Mouse (Mus musculus) erythroblast, adult 5-6 weeks (primary cell): ENCODE results near the gene Tanc2. TPM values are rescaled to one million over a fixed set of nuclear protein-coding genes. Genes with fewer than 3 reads are reported as not detected.

Experiments
- ATAC-seq: replicated peaks from 2 replicates; pipeline ENCODE4 v1.8.0; 2016; ENCODE audit warnings: moderate number of reproducible peaks, mild to moderate bottlenecking, moderate TSS enrichment, inconsistent platforms; ENCODE audit not compliant: poor library complexity, low FRiP score, severe bottlenecking
- total RNA-seq, 2 experiments: library from RNA; stranded (forward) in 1 of 2; stranded (reverse) in 1 of 2; fragments of 150-400 nt in 1 of 2; fragments of 200-764, 138-1000 nt in 1 of 2; gene quantifications; 2 replicates each; pipeline versions ENCODE4 v1.2.3 to v1.2.4; 2015 to 2017; ENCODE audit warnings: low replicate concordance in 2 of 2

The Tanc2 gene
- total RNA-seq, 2 experiments from 2014 or later, result 0.26 to 0.58 TPM

DNA sequence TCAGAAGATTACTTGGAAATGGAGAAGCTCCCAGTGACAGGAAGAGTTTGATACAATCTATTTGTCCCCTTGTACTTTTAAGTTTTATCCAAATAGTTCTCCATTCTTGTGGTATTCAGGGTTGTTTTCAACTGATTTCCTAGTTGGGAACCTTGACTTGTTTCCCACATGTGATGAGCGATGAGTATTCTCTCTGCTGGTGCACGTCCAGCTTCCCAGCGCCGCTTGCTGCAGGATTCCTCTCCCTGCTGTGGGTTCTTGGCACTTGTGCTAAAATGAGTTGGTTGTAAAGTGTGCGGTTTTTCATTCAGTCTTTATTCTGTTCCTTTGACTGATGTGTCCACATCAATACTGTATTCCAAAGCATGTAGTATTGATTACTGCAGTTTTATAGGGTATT, 217.3 kb downstream of the Tanc2 start:
- ATAC-seq, result no peak

DNA sequence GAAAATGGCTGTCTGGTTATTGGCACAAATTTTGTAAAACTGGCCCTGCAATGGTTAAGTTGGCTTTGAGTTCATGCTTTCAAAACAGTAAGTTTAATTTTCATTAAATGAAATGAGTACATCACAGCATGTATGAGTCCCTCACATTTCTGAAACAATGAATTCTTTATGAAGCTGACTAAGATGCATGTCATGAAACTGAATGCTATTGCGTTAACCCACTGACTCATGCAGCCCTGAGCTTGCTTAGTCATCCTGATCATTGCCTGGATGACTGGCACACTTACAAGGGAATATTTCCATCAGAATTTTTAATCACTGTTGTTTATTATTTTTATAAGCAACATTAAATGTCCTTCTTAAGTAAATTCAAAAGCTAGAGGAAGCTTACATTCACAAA, 233.5 kb downstream of the Tanc2 start:
- ATAC-seq, result 0 out of 2 replicates have a peak, but pooled peaks have one; percentile 49

DNA sequence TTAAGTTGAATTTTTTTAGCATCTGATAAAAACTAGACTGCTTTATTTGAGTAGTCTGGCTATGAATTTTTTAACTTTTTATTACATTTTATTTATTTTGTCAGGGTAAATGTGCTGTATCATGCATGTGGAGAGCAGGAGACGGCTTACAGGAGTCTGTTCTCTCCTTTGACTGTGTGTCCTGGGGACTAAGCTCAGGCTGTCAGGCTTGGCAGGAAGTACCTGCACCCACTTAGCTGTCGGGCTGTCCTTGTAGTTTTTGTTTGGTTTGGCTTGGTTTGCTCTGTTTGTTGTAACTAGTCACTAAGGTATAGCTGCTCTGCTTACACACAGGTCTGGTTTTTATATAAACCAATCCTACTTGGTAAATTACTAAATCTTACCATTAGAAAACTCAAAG, 234.0 kb downstream of the Tanc2 start:
- no peak for ATAC-seq

DNA sequence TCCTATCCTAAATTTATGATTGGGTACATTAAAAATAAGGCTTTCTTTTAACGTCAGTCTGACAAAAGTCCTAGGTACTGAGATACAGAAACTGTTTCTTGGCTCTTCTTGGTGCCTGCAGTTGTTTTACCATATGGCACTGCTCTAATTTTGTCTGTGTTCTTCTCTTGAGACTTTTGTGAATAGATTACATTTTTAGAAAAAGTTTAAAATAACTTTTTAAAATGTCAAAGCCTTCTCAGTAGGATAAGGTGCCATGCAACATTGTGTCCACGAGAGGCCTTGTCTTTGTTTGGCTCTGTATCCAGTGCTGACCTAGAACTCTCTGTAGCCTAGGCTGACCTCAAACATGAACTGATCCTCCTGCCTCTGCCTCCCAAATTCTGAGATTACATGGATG, 238.4 kb downstream of the Tanc2 start:
- no peak for ATAC-seq

DNA sequence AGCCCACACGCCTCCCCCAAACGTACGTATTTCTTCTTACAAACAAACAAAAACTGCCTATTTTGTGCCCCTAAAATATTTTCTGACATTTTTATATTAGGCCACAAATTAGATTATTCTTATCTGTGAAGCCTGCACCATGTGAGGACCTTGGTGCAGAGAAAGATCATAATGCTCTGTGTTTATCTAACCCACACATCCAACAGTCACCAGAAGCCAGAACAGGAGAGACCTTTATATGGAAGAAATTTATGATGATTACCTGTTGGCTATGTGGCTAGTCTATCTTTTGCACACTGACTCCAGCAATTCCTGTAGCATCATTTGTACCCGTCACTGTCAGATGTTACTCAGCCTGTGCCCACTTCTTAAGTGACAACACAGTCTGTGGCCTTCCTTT, 245.4 kb downstream of the Tanc2 start:
- ATAC-seq, result peak; percentile 52

DNA sequence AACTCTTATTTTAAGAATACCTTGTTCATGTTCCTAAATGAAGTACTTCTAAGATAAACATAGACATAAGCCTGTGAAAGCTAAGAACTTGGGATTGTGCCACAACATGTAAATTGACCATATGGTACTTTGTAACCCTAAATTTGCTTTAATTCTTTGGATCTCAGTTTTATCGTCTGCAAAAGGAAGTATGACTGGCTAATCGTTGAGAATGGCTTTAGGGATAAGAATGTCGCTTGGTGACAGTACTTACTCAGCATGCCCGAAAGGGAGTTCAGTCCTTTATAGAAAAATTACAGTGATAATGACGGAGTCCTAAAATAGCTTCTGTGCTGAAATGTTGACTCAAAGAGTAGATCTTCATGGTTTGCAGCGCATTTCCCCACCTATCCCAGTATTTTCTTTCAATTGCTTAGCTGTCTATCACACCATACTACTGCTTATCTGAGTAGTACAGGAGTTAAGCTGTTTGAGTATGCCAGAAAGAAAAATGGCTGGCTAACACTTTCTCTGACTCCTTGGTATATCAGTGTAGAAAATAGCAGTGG, 246.6 kb downstream of the Tanc2 start:
- ATAC-seq, result peak; percentile 58; the same call in 1 of the 2 replicates

DNA sequence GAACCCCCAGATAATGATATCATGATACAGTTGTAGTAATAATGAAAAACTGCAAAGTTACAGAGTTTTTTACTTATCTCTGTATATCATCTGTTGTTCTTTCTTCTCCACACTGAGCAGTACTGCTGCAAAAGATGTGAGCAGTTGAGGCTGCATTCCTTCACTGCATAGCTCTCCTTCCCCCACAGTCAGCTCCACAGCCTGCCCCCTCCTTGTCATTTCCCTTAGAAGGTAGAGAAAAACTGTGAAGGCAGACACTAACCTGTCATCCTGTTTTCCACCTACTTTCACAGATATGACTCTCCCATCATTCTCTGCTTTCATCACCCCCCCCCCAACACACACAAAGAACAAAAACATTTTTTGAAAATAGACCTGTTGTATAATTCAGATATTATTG, 248.2 kb downstream of the Tanc2 start:
- ATAC-seq, result no peak

DNA sequence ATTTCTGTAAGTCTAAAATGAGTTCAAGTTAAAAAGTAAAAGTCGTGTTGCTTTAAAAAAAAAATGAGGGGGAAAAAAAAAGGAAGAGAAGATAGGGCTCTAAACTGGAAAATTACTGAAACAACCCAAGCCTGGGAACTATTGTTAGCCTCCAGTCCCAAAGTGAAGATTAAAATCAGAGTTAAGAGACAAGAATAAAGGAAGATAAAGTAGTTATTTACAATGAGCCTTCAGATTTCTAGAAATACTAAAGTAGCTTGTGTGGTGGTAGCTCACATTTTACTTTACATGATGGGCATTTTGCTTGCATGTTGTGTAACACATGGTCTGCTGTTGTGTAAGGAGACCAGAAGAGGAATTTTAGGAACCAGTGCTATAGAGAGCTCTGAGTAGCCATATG, 256.1 kb downstream of the Tanc2 start:
- ATAC-seq, result no peak

DNA sequence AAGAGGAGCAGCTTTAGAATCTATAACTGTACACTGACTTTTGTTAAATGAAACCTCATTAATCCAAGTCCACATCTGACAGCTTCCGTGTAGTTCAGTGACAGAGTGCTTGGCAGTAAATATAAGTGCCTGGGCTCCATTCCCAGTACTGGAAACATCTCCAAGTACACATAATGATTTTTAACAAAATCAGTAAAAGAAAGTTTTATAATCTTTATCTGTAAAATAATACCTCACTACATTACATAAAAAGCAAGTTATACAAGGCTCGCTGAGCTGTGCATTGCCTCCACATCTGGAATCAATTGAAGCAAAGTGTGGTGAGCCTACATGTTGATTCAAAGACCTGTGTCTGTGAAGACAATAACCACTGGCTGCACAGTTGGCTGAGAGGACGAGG, 265.7 kb downstream of the Tanc2 start:
- ATAC-seq, result no peak

DNA sequence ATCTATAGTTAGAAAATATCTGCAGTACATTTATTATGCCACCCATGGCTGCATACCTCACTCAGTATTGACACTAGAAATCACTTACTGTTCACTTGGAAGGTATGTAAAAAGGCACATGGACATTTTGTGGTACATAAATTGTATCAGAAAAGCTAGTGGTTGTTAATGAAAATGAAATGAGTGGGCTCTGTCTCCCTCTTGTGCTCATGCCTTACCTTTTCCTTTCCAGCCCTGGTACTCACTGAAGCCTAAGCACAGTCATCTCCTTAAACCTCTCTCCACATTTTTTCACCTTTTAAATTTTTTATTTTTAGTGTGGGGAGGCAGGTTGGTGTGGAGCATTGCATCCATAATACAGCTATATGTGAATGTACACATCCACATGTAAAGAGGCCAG, 268.3 kb downstream of the Tanc2 start:
- no peak for ATAC-seq

DNA sequence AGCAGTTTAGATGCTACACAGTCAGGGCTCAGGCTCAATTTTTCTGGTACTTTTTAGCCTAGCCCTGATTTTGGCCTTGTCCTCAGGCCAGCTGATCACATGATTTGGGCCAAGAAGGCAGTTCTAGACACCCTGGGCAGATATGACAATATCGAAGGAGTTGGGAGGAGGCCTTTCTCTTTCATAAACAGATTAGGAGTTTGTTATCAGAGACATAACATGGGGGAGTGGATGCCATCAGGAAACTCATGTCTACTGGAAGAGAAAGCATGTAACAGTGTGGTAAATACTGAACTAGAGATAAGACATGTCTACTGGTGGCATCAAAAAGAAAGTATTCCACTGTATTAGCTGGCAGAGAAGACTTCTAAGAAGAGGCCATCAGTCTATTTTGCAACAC, 295.8 kb downstream of the Tanc2 start:
- no peak for ATAC-seq

DNA sequence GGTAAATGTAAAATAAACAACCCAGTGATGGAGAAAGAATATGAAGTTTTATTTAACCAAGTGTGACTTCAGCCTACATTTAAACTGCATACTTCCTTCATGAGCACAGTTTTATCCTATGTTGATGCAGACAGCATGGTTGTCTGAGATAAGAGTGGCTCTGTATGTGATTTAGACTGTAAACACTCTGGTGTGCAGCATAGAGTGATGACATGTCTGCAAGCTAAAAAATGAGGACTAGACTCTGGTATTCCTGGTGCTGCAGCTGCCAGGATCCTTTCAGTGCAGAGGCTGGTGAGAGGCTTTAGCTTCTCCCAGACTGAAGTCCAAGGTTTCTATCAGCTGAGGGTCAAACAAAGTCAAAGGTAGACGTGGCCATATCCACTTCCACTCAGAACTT, 297.5 kb downstream of the Tanc2 start:
- no peak for ATAC-seq

DNA sequence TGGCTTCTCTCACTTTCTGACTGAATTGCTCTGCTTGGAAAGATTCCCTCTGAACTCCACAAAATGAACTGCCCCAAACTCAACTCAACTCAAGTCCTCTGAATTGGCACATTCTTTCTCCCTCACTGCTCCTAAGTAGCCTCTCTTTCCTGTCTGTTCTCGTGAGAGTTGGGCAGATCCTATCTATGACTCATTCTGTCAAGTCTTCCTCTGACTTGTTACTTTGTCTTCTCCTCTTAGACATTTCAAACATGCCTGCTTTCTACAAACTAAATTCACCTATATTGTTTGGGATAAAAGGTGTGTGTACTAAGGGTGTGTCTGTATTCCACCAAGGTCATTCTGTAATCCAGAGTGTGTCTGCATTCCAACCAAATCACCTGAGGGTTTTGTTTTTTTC, 309.4 kb downstream of the Tanc2 start:
- no peak for ATAC-seq

DNA sequence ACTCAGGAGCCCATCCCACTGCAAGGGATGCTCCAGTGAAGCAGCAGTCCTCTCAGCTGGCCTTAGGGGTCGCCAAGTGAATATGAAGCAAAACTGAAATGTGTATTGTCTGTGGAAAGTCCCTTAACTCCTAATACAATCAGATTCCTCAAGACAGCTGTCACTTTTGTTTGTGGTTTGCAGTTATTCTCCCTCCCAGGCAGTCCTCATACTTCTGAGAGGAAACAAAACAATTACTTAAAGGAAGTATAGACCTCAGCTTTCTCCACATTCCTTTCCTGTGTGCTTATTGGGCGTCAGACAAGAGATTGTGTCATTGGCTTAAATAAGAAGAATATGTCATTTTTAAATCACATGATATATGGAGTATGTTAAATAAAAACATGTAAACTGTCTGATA, 311.7 kb downstream of the Tanc2 start:
- no peak for ATAC-seq

DNA sequence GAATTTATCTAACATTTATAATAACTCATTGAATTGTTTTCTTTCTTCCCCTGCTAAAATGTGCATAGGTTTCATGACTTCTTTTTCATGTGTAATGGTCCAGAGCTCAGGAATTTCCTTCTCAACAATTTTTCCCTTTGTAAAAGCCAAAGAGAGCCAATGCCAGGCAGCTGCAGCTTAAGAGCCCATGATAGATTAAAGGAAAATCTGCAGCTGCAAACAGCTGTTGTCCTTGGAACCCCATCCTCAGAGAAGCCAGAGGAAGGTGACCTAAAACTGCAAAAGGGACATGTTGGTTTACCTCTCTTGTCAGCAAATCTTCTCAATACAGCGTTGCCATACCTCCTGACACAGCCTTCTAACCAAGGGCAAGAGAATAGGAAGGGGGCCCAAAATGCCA, 313.2 kb downstream of the Tanc2 start:
- no peak for ATAC-seq

DNA sequence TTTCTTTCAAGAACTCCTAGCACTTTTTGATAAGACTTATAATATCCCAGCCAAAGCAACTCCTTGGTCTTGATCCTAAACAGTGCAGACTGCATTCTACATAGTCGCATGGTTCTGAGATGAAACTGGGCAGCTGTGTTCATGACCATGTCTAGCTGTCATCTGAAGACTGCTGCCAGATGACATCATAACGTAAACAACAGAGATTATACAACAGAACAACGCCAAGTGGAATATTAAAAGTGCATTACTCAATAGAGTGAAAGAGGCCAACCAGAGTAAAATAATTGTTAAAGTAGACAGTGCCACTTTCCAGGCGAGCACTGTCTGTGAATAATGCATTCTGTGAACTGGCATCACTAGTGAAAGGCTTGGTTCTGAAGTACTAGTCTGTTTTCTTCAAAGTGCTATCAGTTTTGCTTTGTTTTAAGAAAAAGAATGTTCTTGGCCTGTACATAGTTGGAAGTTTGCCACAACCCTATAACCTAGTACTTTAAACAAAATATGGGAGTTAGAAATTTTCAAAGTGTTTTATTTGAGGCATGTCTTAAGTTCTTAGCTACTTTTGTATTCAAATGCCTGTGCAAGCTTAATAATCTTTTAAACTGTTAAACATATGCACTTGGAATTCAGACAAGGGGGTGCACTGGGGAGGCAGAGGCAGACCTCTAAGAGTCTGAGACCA, 315.9 kb downstream of the Tanc2 start:
- ATAC-seq, result no peak

DNA sequence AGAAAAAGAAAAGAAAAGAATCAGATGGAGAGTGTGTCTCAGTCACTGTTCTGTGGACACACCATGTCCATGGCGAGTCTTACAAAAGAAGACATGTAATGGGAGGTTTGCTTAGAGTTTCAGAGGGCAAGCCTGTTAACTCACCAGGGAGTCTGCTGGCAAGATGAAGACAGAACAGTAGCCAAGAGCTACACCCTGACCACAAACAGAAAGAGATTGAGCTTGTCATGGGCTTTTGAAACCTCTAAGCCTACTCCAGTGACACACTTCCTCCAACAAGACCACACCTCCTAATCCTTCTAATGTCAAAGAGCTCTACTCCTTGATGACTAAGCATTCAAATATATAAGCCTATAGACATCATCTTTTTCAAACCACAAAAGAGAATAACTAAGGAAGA, 317.6 kb downstream of the Tanc2 start:
- ATAC-seq, result no peak

DNA sequence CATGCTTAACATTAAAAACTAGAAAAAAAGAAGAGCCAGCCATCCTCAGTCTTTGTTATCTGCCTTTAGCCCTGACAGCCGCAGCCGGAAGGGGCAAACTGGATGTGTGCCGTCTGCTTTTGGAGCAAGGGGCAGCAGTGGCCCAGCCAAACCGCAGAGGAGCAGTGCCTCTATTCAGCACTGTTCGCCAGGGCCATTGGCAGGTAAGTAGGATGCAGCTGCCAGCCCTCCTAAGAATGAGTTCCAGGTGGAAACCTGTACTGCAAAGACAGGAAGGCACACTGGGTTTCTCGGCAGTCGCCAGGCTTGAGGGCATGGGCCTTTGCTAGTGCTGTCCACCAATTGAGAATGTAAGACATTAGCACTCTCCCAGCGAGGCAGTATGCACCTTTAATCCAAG, 319.1 kb downstream of the Tanc2 start:
- no peak for ATAC-seq

DNA sequence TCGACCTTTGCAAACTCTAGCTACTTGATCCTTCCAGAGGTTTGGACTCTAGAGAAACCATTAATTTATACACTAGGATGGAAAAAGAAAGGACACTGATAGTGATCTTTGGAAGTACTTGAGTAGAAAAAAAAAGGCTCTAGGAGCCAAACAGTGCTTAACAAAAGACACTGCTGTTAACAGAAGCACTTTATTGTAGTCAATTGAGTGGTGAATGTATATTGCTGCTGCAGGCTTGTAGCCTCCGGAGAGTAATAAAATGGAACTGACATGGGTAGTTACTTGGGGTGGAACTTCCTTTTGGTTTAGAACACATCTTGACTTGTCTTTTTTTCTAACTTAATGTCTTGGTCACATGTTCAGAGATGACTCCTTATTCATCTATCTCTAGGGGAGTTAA, 319.8 kb downstream of the Tanc2 start:
- ATAC-seq, result no peak

DNA sequence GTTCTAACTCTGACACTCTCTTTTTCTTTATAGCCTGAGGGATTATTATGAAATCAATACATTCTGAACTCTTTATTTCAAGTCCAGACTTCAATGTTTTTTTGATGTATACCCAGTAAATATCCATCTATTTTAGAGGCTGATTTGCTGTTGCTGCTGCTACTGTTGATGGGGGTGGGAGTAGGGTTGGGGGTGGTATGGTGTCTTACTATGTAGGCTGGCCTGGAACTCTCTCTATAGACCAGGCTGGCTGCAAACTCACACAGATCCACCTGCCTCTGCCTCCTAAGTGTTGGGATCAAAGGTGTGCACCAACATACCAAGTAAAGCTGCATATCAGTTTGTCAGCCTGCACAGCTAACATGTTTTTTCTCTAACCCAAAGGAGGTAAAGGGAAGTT, 321.4 kb downstream of the Tanc2 start:
- no peak for ATAC-seq

DNA sequence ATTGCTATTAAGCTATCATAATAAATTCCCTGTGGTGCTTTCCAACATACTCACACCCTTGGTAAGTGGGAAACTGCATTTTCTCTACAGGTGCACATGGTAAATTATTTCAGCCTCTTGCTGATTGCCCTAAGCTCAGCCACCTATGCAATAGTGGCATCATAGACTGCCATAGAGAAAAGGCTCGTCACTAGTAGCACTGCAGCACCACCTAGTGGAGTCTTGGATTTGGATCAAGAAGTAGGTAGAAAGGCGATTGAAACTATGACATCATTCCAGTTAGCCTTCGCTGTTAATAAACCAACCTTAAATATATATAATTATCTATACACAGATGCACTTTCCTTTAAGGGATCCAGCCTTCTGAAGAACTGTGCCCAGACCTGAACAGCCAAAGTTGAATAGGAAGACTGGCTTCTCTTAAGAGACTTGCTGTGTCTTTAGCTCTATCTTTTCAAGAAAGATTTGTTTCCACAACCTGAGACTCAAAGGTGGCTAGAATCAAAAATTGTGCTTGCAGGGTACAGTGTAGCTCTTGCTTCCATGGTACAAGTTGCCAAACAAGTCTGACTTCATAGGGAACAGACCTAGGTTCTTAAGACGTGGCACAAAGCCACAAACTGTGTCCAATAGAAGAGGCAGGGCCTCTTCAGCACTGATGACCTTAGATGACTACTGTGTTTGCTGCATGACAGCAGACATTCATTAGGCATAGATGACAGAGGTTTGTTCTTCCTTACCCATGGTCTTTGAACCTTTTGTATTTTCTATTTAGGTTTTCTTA, 322.0 kb downstream of the Tanc2 start:
- peak; percentile 64 for ATAC-seq
